Mouse (Mus musculus) heart, embryonic 11.5 days (tissue): ENCODE measurements around the gene Pik3c2b. TPM values are rescaled to one million over a fixed set of nuclear protein-coding genes. Genes with fewer than 3 reads are reported as not detected.

ENCODE experiments used
- ATAC-seq: fragments of 200-750 bp; cut with Nextera tagmentation; replicated peaks from 2 replicates; pipeline ENCODE4 v1.8.0; 2017; ENCODE audit warnings: moderate library complexity; ENCODE audit not compliant: insufficient number of reproducible peaks, low FRiP score, low TSS enrichment
- H3K27ac ChIP-seq: fragments of 300-500 bp; sonication (generic); 2 replicates; pipeline ENCODE4 v1.5.1; 2014; ENCODE audit warnings: mild to moderate bottlenecking, low read depth, low read length
- H3K27me3 ChIP-seq: fragments of 300-500 bp; sonication (generic); 2 replicates; pipeline ENCODE4 v1.6.1; 2014; ENCODE audit warnings: mild to moderate bottlenecking, low read length, mixed read lengths; ENCODE audit not compliant: control insufficient read depth, insufficient read depth
- H3K36me3 ChIP-seq: fragments of 300-500 bp; sonication (generic); 2 replicates; pipeline ENCODE4 v1.6.1; 2014; ENCODE audit warnings: mild to moderate bottlenecking, low read length, moderate library complexity, mixed read lengths; ENCODE audit not compliant: control insufficient read depth, insufficient read depth
- H3K4me1 ChIP-seq: fragments of 300-500 bp; sonication (generic); 2 replicates; pipeline ENCODE4 v1.6.1; 2014; ENCODE audit warnings: low read length; ENCODE audit not compliant: control insufficient read depth, insufficient read depth
- H3K4me2 ChIP-seq: fragments of 300-500 bp; sonication (generic); 2 replicates; pipeline ENCODE4 v1.6.1; 2014; ENCODE audit warnings: mild to moderate bottlenecking, moderate library complexity
- H3K4me3 ChIP-seq: fragments of 300-500 bp; sonication (generic); 2 replicates; pipeline ENCODE4 v1.5.1; 2014; ENCODE audit warnings: low read depth, low read length
- H3K9ac ChIP-seq: fragments of 300-500 bp; sonication (generic); 2 replicates; pipeline ENCODE4 v1.6.1; 2014; ENCODE audit warnings: mild to moderate bottlenecking, low read depth, low read length, moderate library complexity
- H3K9me3 ChIP-seq: fragments of 300-500 bp; sonication (generic); replicated peaks from 2 replicates; pipeline ENCODE4 v1.6.1; 2016; ENCODE audit warnings: low read length; ENCODE audit not compliant: control insufficient read depth
- WGBS: fragments of 180-500 bp; shearing (Covaris S2); extraction: QIAGEN DNeasy Blood & Tissue Kit; methylation state at CpG from one replicate; pipeline ENCODE4 v1.1.7; 2014; ENCODE audit not compliant: insufficient replicate concordance; 5-methylcytosine and 5-hydroxymethylcytosine counted together
- polyA plus RNA-seq: library from polyadenylated mRNA; unstranded; fragments of >200 nt; fragmentation: Nextera tagmentation; extraction: Ambion mirVana; gene quantifications from 2 replicates; pipeline ENCODE4 v1.2.1, GENCODE M21; 2014

Gene Pik3c2b
- polyA plus RNA-seq, 1 experiment from 2014 or later = 10.3 TPM

- H3K4me2 ChIP-seq = no peak overlapping the region
- H3K4me3 ChIP-seq = no peak overlapping the region
- peaks cover 2% of the 10 kb centered on the region for H3K36me3 ChIP-seq
- no peaks in the 10 kb centered on the region for H3K9me3 ChIP-seq
- 81% methylated on average over 7 of the region's 7 CpGs for WGBS
- ATAC-seq = no peak
- H3K4me1 ChIP-seq = peaks cover 21% of the 10 kb centered on the region
- H3K9ac ChIP-seq = no peak overlapping the region
- H3K27ac ChIP-seq = no peak overlapping the region
- no peaks in the 10 kb centered on the region for H3K27me3 ChIP-seq
These were observed 34.0 kb downstream of the Pik3c2b start for GRCm38 (mm10) chr1:133079509-133079908.

- peaks cover 2% of the 10 kb centered on the region; the same call in 1 of the 2 replicates for H3K36me3 ChIP-seq
- WGBS = 48% methylated on average over 9 of the region's 9 CpGs
- no peaks in the 10 kb centered on the region for H3K27me3 ChIP-seq
- no peak overlapping the region for H3K4me3 ChIP-seq
- no peak overlapping the region for H3K9ac ChIP-seq
- peaks cover 25% of the 10 kb centered on the region for H3K4me1 ChIP-seq
- no peaks in the 10 kb centered on the region for H3K9me3 ChIP-seq
- H3K27ac ChIP-seq = no peak overlapping the region
- no peak overlapping the region for H3K4me2 ChIP-seq
- ATAC-seq = no peak
These were observed 34.7 kb downstream of the Pik3c2b start for GRCm38 (mm10) chr1:133080079-133080561.

GRCm38 (mm10) chr1:133080717-133081116, 35.2 kb downstream of the Pik3c2b start:
- no peak overlapping the region for H3K4me2 ChIP-seq
- no peak overlapping the region for H3K27ac ChIP-seq
- no peak for ATAC-seq
- 71% methylated on average over 6 of the region's 6 CpGs for WGBS
- peaks cover 25% of the 10 kb centered on the region for H3K4me1 ChIP-seq
- H3K9ac ChIP-seq = no peak overlapping the region
- H3K4me3 ChIP-seq = no peak overlapping the region
- peaks cover 2% of the 10 kb centered on the region; the same call in 1 of the 2 replicates for H3K36me3 ChIP-seq
- no peaks in the 10 kb centered on the region for H3K9me3 ChIP-seq
- no peaks in the 10 kb centered on the region for H3K27me3 ChIP-seq

GRCm38 (mm10) chr1:133083003-133083546, 37.6 kb downstream of the Pik3c2b start:
- Histone ChIP-seq H3K4me2 (no peak overlapping the region), H3K36me3 (peaks cover 2% of the 10 kb centered on the region; the same call in 1 of the 2 replicates), H3K9me3 (no peaks in the 10 kb centered on the region), H3K9ac (no peak overlapping the region), H3K4me3 (no peak overlapping the region), H3K4me1 (peaks cover 15% of the 10 kb centered on the region), H3K27me3 (no peaks in the 10 kb centered on the region), H3K27ac (0 out of 2 replicates have a peak overlapping the region, but pooled peaks have one; percentile 64)
- 91% methylated on average over 5 of the region's 5 CpGs for WGBS
- no peak for ATAC-seq

- H3K27ac ChIP-seq = peak overlapping the region; percentile 64
- WGBS = 33% methylated on average over 11 of the region's 11 CpGs
These were observed 38.6 kb downstream of the Pik3c2b start for GRCm38 (mm10) chr1:133083942-133084625.

GRCm38 (mm10) chr1:133084708-133085416, 39.4 kb downstream of the Pik3c2b start:
- no peak overlapping the region for H3K4me3 ChIP-seq

More at GRCm38 (mm10) chr1:133083942-133084625, 38.6 kb downstream of the Pik3c2b start:
- Histone ChIP-seq H3K36me3 (peaks cover 2% of the 10 kb centered on the region), H3K9me3 (no peaks in the 10 kb centered on the region), H3K27me3 (no peaks in the 10 kb centered on the region), H3K4me2 (peak overlapping the region; percentile 45), H3K4me3 (no peak overlapping the region), H3K9ac (peak overlapping the region; percentile 52; the same call in 1 of the 2 replicates), H3K4me1 (peaks cover 15% of the 10 kb centered on the region)
- ATAC-seq = peak; percentile 54

GRCm38 (mm10) chr1:133085417-133085742, 39.9 kb downstream of the Pik3c2b start:
- Histone ChIP-seq H3K4me1 (peaks cover 15% of the 10 kb centered on the region), H3K27ac (no peak overlapping the region), H3K9me3 (no peaks in the 10 kb centered on the region), H3K27me3 (no peaks in the 10 kb centered on the region), H3K4me3 (no peak overlapping the region), H3K9ac (no peak overlapping the region), H3K36me3 (peaks cover 11% of the 10 kb centered on the region), H3K4me2 (no peak overlapping the region)
- 88% methylated on average over 8 of the region's 8 CpGs for WGBS
- ATAC-seq = no peak

More at GRCm38 (mm10) chr1:133084708-133085416, 39.4 kb downstream of the Pik3c2b start:
- Histone ChIP-seq H3K4me1 (peaks cover 15% of the 10 kb centered on the region), H3K27me3 (no peaks in the 10 kb centered on the region), H3K4me2 (peak overlapping the region; percentile 45), H3K27ac (no peak overlapping the region), H3K9ac (no peak overlapping the region), H3K9me3 (no peaks in the 10 kb centered on the region), H3K36me3 (peaks cover 5% of the 10 kb centered on the region)
- WGBS = 72% methylated on average over 14 of the region's 14 CpGs
- no peak for ATAC-seq

- Histone ChIP-seq H3K27me3 (no peaks in the 10 kb centered on the region), H3K4me3 (no peak overlapping the region), H3K4me2 (no peak overlapping the region), H3K36me3 (peaks cover 15% of the 10 kb centered on the region), H3K27ac (no peak overlapping the region), H3K9ac (no peak overlapping the region), H3K9me3 (no peaks in the 10 kb centered on the region), H3K4me1 (peaks cover 15% of the 10 kb centered on the region)
- 88% methylated on average over 10 of the region's 10 CpGs for WGBS
- ATAC-seq = no peak
These were observed 41.3 kb downstream of the Pik3c2b start for GRCm38 (mm10) chr1:133086804-133087203.
